Mouse (Mus musculus) liver, embryonic 16.5 days (tissue): ENCODE measurements around the gene Ctsc. TPM values are rescaled to one million over a fixed set of nuclear protein-coding genes. Genes with fewer than 3 reads are reported as not detected.
"Not testable (repeated sequence)": the region's sequence is repeated elsewhere in the genome, so short reads cannot be mapped to it uniquely, and the experiment has no call there.

Experiments used
- ATAC-seq: fragments of 200-750 bp; cut with Nextera tagmentation; 2 replicates; pipeline ENCODE4 v1.8.0; 2017; ENCODE audit warnings: low read depth, mild to moderate bottlenecking, moderate number of reproducible peaks, moderate library complexity
- H3K27ac ChIP-seq: fragments of 300-500 bp; sonication (generic); 2 replicates; pipeline ENCODE4 v1.5.1; 2014; ENCODE audit warnings: mild to moderate bottlenecking, low read length
- H3K27me3 ChIP-seq: fragments of 300-500 bp; sonication (generic); 2 replicates; pipeline ENCODE4 v1.6.1; 2014; ENCODE audit warnings: low read depth, low read length, mixed read lengths; ENCODE audit not compliant: control insufficient read depth, insufficient read depth
- H3K36me3 ChIP-seq: fragments of 300-500 bp; sonication (generic); 2 replicates; pipeline ENCODE4 v1.6.1; 2014; ENCODE audit warnings: mild to moderate bottlenecking; ENCODE audit not compliant: control insufficient read depth, insufficient read depth
- H3K4me1 ChIP-seq: fragments of 300-500 bp; sonication (generic); 2 replicates; pipeline ENCODE4 v1.6.1; 2014; ENCODE audit warnings: low read depth, low read length, mixed read lengths; ENCODE audit not compliant: control insufficient read depth
- H3K4me2 ChIP-seq: fragments of 300-500 bp; sonication (generic); 2 replicates; pipeline ENCODE4 v1.6.1; 2014; ENCODE audit warnings: low read depth, low read length, mixed read lengths
- H3K4me3 ChIP-seq: fragments of 300-500 bp; sonication (generic); 2 replicates; pipeline ENCODE4 v1.5.1; 2014; ENCODE audit warnings: low read depth, mild to moderate bottlenecking, low read length
- H3K9ac ChIP-seq: fragments of 300-500 bp; sonication (generic); 2 replicates; pipeline ENCODE4 v1.6.1; 2014; ENCODE audit warnings: low read depth, low read length
- H3K9me3 ChIP-seq: fragments of 300-500 bp; sonication (generic); replicated peaks from 2 replicates; pipeline ENCODE4 v1.6.1; 2016; ENCODE audit warnings: low read length; ENCODE audit not compliant: control insufficient read depth
- WGBS: fragments of 180-500 bp; shearing (Covaris S2); extraction: QIAGEN DNeasy Blood & Tissue Kit; methylation state at CpG from one replicate; pipeline ENCODE4 v1.1.7; 2014; ENCODE audit not compliant: insufficient replicate concordance; 5-methylcytosine and 5-hydroxymethylcytosine counted together
- polyA plus RNA-seq: library from polyadenylated mRNA; unstranded; fragments of >200 nt; fragmentation: Nextera tagmentation; extraction: Ambion mirVana; gene quantifications from 2 replicates; pipeline ENCODE4 v1.2.1, GENCODE M21; 2015

The Ctsc gene
- 50.5 and 56.7 TPM in 2 replicates for polyA plus RNA-seq

GRCm38 (mm10) chr7:88277858-88278627, at the start of gene Ctsc:
Gene Ctsc, plus strand, starts transcription at chr7:88278085.
- H3K4me1 ChIP-seq, result no peaks in the 10 kb centered on the region; the same call in 1 of the 2 replicates
- H3K27me3 ChIP-seq, result no peaks in the 10 kb centered on the region
- no peaks in the 10 kb centered on the region for H3K9me3 ChIP-seq
- 1% methylated on average over 34 of the region's 34 CpGs for WGBS
- H3K27ac ChIP-seq, result peak within 1 kb of the TSS; percentile 63
- H3K4me3 ChIP-seq, result peak within 1 kb of the TSS; percentile 59
- ATAC-seq, result peak; percentile 89
- H3K4me2 ChIP-seq, result peak within 1 kb of the TSS; percentile 76
- H3K9ac ChIP-seq, result peak within 1 kb of the TSS; percentile 50
- H3K36me3 ChIP-seq, result no peaks in the 10 kb centered on the region

GRCm38 (mm10) chr7:88229051-88229450, 48.8 kb upstream of the Ctsc start:
- Histone ChIP-seq H3K27ac (no peak overlapping the region), H3K9ac (no peak overlapping the region), H3K4me2 (no peak overlapping the region), H3K36me3 (no peaks in the 10 kb centered on the region), H3K4me3 (no peak overlapping the region), H3K27me3 (no peaks in the 10 kb centered on the region), H3K4me1 (no peaks in the 10 kb centered on the region), H3K9me3 (no peaks in the 10 kb centered on the region)
- ATAC-seq, result no peak
- 37% methylated on average over 2 of the region's 2 CpGs for WGBS

DNA sequence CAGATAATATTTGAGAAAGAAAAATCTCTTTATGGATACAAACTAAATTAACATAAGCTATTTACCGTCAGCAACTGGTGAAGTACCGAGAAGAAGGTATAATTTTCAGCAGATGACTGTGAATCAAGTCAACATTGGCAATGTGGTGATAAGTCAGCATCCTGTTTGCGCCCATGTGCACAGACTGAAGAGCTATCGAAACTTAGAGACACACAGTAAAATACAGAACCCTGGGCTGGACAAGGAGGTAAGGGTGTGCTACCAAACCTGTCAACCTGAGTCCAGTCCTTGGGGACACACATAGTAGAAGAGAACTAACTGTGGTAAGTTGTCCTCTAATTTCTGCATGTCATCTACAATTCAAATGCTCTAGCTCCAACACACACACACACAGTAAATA, 47.8 kb upstream of the Ctsc start:
- Histone ChIP-seq H3K4me2 (no peak overlapping the region), H3K27me3 (no peaks in the 10 kb centered on the region), H3K4me3 (no peak overlapping the region), H3K9ac (no peak overlapping the region), H3K4me1 (no peaks in the 10 kb centered on the region), H3K27ac (no peak overlapping the region), H3K9me3 (no peaks in the 10 kb centered on the region), H3K36me3 (no peaks in the 10 kb centered on the region)
- no peak for ATAC-seq
- 63% methylated on average over 4 of the region's 4 CpGs for WGBS

DNA sequence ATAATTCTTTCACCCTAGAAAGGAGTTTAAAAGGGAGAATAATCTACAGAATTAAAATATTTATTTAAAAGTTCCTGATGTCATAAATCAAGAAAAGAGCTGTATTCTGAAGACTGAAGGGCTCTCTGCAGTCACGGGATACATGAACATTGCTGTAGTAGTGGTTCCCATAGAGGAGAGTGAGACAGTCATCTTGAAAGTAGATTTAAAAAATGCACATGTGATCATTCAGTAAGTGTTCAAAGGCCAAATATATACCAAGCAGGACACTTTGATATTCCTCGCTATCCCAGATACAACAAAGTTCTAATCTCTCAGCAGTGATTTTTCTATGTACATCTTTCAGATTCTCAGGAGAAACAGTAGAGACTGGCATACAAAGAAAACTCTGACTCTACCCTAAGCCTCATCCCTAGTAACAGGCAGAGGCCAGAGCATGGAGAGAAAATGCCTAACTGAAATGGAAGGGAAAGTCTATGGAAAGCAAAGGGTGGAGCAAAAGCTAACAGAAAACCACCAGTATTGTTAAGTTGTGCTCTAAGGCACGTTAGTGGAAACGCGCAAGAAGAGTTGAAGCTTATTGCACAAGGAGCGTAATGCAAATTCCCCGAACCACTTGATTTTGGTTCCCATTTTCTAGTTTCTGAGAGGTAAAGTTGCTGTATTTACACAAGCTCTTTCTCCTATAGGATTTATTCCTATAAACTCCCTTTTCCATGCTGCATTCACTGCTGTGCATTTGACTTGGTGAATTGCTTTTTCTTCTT, 46.9 kb upstream of the Ctsc start:
- no peak overlapping the region for H3K27ac ChIP-seq
- no peak overlapping the region for H3K4me2 ChIP-seq
- H3K27me3 ChIP-seq, result no peaks in the 10 kb centered on the region
- 66% methylated on average over 7 of the region's 7 CpGs for WGBS
- H3K9ac ChIP-seq, result no peak overlapping the region
- no peak overlapping the region for H3K4me3 ChIP-seq
- no peaks in the 10 kb centered on the region for H3K36me3 ChIP-seq
- H3K4me1 ChIP-seq, result no peaks in the 10 kb centered on the region
- ATAC-seq, result no peak
- H3K9me3 ChIP-seq, result no peaks in the 10 kb centered on the region

GRCm38 (mm10) chr7:88243059-88243458, 34.8 kb upstream of the Ctsc start:
- H3K4me2 ChIP-seq, result no peak overlapping the region
- no peaks in the 10 kb centered on the region for H3K9me3 ChIP-seq
- no peak overlapping the region for H3K9ac ChIP-seq
- no peaks in the 10 kb centered on the region for H3K4me1 ChIP-seq
- no peaks in the 10 kb centered on the region for H3K36me3 ChIP-seq
- H3K27ac ChIP-seq, result no peak overlapping the region
- no peaks in the 10 kb centered on the region for H3K27me3 ChIP-seq
- no peak overlapping the region for H3K4me3 ChIP-seq
- no peak for ATAC-seq
- 30% methylated on average over 3 of the region's 3 CpGs for WGBS

- ATAC-seq, result no peak
- no peaks in the 10 kb centered on the region for H3K36me3 ChIP-seq
- H3K4me2 ChIP-seq, result no peak overlapping the region
- H3K9me3 ChIP-seq, result no peaks in the 10 kb centered on the region
- no peaks in the 10 kb centered on the region for H3K4me1 ChIP-seq
- H3K27ac ChIP-seq, result no peak overlapping the region
- H3K9ac ChIP-seq, result no peak overlapping the region
- no peaks in the 10 kb centered on the region for H3K27me3 ChIP-seq
- no peak overlapping the region for H3K4me3 ChIP-seq
Measured at GRCm38 (mm10) chr7:88244462-88244861, 33.4 kb upstream of the Ctsc start.

GRCm38 (mm10) chr7:88250380-88250779, 27.5 kb upstream of the Ctsc start:
- H3K9ac ChIP-seq, H3K27me3 ChIP-seq, ATAC-seq, H3K4me2 ChIP-seq, H3K27ac ChIP-seq, H3K9me3 ChIP-seq, H3K36me3 ChIP-seq, H3K4me3 ChIP-seq, H3K4me1 ChIP-seq: not testable (repeated sequence)
- WGBS, result 31% methylated on average over 2 of the region's 2 CpGs

GRCm38 (mm10) chr7:88251535-88251934, 26.4 kb upstream of the Ctsc start:
- WGBS, result 5% methylated on average over 1 of the region's 1 CpGs
- Histone ChIP-seq H3K27me3 (no peaks in the 10 kb centered on the region), H3K36me3 (no peaks in the 10 kb centered on the region), H3K4me3 (no peak overlapping the region), H3K9ac (no peak overlapping the region), H3K27ac (no peak overlapping the region), H3K4me1 (no peaks in the 10 kb centered on the region), H3K9me3 (no peaks in the 10 kb centered on the region), H3K4me2 (no peak overlapping the region)
- ATAC-seq, result no peak

GRCm38 (mm10) chr7:88252129-88252528, 25.8 kb upstream of the Ctsc start:
- Histone ChIP-seq H3K27ac (no peak overlapping the region), H3K4me2 (no peak overlapping the region), H3K36me3 (no peaks in the 10 kb centered on the region), H3K4me1 (no peaks in the 10 kb centered on the region), H3K27me3 (no peaks in the 10 kb centered on the region), H3K4me3 (no peak overlapping the region), H3K9ac (no peak overlapping the region), H3K9me3 (no peaks in the 10 kb centered on the region)
- no peak for ATAC-seq
